Mouse (Mus musculus) ES-Bruce4 (cell line): ENCODE measurements around the gene Olfr1307.

Experiments
- CTCF ChIP-seq: IDR thresholded peaks from one replicate; pipeline ENCODE4 v1.8.1; 2011; ENCODE audit warnings: low read depth, low read length
- EP300 ChIP-seq: IDR thresholded peaks from 2 replicates; pipeline ENCODE4 v1.6.1; 2011; ENCODE audit warnings: low read depth, low read length; ENCODE audit not compliant: insufficient read depth

- TF ChIP-seq EP300 (no peak), CTCF (no peak)
These were observed 33.1 kb downstream of the Olfr1307 start, which contains the start of gene Olfr1306 for GRCm38 (mm10) chr2:111916171-111916570.
